Mouse (Mus musculus) liver, embryonic 14.5 days (tissue): ENCODE results near the gene Ndufaf8.

Source experiments
- CTCF ChIP-seq: IDR thresholded peaks from 2 replicates; pipeline ENCODE4 v1.5.1; 2016; ENCODE audit warnings: antibody characterized with exemption, low read depth, control low read depth
- EP300 ChIP-seq: IDR thresholded peaks from 2 replicates; pipeline ENCODE4 v1.6.1; 2016; ENCODE audit warnings: antibody characterized with exemption, low read depth

GRCm38 (mm10) chr11:120071065-120071464, 27.7 kb upstream of the Ndufaf8 start:
- TF ChIP-seq CTCF (no peak), EP300 (no peak)
